Mouse (Mus musculus) adrenal gland, postnatal 4 days (tissue): ENCODE results near the gene Slc16a9. TPM values are rescaled to one million over a fixed set of nuclear protein-coding genes. Genes with fewer than 3 reads are reported as not detected.

Source experiments
- DNase-seq, 2 experiments: peaks; one replicate each; pipeline ENCODE4 v3.0.0; 2021 to 2022; ENCODE audit warnings: low spot score in 2 of 2, mixed read lengths in 2 of 2
- total RNA-seq, 2 experiments: library from RNA; stranded (reverse); gene quantifications; 2 replicates each; pipeline ENCODE4 v1.2.3; 2021

The Slc16a9 gene
- total RNA-seq, 2 experiments from 2014 or later, result 4.5 to 4.9 TPM

DNA sequence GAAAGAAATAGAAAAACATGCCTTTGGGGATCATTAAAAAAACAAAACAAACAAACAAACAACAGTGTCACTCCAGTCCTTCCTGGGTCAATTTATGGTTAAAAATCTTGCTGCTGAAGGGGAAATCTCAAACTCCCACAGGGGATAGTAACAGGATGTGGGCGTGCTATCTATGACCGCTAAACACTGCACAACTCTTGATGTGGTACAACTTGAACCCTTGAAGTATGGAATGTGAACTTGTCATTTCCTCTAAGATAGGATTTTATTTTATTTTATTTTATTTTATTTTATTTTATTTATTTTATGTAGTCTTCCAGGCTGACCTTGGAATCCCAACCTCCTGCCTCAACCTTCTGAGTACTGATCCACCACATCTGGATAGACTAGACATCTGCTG, 54.2 kb downstream of the Slc16a9 start:
- no peak for DNase-seq

DNA sequence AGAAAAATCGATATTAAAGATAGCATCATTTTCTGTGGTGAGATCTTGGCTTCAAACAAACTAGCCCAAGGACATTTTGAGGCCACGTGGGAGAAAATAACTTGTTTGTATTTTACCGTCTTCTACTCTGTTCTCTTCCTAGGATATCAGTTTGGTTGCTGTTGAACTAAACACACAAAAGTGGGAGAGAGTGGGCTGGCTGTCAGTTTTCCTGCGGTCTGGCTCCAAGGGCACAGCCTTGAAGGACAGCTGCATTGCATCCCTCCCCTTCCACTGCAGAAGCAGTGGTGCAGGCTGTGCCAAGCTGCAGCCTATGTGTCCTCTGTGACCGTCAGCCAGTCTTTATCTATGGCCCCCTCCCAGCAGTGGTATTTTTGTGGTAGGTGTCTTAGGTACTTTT, 54.8 kb downstream of the Slc16a9 start:
- no peak for DNase-seq

DNA sequence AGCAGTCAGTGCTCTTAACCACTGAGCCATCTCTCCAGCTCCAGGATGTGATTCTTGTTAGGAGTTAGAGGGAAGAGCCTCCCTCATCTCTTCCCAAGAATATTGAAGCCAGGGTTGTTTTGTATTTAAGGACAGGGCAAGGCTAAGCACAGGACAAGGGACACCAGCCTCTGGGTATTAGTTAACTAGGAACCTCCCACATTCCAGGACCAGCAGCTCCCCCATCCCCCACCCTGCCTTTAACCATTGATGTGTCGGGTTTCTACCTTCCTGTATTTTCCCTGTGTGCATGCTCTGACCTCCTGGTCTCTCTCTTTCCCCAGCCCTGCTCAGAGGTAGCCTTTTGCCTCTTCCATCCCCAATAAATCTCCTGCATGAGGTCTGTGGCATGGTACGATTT, 56.3 kb downstream of the Slc16a9 start:
- DNase-seq, result no peak

DNA sequence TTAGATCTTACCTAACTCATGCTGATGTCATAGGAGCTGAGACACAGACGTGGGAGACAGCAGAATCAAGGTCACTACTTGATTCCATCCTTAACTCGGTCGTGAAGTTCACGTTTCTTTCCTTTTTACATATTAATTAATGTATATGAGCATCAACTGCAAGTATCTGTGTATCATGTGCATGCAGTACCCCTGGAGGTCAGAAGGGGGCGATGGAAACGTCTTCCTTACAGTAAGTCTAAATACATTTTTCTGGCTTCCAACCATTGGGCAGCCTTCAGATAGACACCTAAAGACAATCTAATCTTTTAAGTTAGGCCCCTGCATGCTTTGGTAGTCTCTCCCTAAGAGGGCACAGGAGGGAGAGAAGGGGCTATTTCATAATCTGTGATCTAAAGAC, 58.3 kb downstream of the Slc16a9 start:
- no peak for DNase-seq

DNA sequence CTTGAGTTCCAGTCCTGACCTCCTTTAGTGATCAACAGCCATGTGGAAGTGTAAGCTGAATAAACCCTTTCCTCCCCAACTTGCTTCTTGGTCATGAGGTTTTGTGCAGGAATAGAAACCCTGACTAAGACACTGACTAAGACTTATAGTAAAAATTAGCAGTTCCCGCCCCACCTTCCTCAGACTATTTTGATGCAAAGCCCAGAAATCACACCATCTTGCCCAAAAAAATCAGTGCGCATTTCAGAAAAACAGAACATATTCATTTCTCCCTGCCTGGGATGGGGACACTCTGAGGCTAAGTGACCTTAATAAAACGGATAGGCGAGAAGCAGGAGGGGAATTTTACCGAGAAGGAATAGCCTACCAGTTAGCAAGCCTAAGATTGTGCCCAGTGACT, 60.8 kb downstream of the Slc16a9 start:
- DNase-seq, result no peak

DNA sequence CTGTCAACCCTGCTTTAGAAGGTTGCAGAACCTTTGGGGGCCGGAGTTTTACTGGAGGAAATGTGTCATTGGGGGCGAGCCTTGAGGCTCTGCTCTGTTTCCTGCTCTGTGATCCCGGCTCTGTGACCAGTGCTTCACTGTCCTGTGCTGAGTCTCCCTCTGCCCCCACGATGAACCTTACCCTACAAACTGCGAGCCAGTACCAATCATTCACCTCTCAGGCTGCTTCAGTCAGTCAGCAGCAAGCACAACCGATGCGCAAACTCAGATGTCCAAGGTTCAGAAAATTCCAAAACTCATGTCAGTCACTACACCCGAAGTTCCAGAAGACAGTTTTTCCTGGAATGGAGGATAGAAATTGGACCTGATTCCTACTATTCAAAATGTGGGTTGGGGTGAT, 64.5 kb downstream of the Slc16a9 start:
- DNase-seq, result no peak

DNA sequence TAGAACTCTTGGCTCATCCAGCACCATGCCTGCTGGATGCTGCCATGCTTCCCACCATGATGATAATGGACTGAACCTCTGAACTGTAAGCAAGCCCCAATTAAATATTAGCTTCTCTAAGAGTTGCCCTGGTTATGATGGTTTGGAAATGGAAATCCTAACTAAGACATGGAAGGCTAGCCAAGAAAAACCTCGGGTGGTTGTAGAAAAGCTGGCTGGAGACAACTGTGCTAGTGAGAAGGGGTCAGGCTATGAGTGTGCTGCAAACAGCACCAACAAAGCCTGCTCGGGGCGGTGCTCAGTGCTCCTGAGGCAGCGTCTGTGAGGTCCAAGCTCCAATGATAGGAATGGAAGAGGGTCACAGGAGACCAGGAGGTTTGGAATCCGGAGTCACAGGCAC, 65.7 kb downstream of the Slc16a9 start:
- DNase-seq, result no peak

DNA sequence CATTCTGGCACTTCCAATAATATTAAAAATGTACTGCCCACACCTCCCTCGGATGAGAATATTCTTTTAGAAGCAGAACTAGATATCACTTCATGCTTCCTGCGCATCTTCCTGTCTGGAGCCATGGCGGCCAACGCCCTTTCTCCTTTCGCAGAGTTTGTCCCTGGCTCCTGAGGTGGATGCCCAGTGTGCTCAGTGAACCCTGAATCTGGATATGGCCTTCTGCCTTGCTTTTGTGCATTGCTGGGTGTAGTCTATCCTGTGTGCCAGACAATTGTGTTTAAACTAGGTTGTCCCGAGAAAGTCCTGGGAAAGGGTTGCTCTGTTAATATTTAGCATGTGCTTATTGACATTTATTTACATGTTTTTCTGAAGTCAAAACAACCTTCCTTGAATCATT, 71.0 kb downstream of the Slc16a9 start:
- DNase-seq, result no peak

DNA sequence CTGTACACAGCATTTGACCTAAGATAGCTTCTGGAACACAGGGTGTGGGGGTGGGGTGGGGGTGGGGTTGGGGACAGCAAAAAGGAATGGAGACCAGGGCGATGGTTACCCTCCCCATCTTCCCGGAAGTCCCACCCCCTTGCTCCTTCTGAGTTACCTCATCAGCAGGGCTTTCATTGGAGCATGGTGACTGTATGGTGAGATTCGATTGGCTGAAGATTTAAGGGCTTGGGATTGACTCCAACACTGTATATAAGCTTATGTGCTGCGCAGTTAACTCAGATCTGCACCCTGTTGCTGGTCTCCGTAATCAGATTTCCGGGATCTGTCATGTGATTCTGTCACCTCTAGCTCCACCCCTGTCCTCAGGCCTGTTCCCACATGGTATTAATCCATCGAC, 72.0 kb downstream of the Slc16a9 start:
- no peak for DNase-seq

DNA sequence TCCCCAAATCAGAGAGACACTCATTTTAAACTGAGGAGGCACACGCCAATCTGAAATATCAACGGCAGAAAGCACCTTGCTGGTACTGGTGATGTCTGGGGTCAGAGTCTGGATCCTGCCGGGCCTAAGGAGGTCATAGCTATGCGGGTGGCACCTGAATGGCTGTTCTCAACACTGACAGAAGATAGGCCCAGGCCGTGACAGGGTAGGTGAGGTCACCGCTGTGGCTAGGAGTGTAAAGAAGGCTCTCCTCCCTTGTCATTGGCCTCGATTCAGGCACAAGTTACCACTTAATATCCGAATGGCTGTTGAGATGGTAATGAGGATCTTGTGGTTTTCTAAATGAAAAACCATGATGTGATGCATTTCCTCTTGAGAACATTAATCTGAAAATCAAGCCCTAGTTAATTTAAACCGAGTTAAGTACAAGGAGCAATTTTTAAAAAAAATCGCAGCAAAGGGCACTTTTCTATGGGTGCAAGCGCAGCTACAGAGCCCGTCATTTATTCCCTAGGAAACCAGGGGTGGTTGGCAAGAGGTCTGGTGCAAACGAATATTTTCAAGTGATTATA, 72.6 kb downstream of the Slc16a9 start:
- no peak for DNase-seq

DNA sequence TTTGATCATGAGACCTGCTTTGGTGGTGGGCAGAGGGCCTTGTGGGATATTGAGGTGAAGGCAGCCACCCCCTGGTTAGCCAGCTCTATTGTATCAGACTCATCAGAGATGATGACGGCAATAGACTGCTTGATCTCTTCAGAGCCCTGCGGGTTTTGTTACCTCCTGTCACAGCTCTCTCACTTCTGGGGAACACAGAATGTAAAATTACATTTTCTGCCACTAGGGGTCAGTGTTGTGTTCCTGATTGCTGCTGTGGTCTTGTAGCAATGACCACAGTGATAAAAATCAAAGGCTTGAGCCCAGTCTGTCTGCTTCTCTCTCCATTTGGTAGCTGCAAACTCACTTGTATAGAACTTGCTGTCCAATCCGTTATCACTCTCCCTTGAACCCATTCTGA, 73.7 kb downstream of the Slc16a9 start:
- no peak for DNase-seq

DNA sequence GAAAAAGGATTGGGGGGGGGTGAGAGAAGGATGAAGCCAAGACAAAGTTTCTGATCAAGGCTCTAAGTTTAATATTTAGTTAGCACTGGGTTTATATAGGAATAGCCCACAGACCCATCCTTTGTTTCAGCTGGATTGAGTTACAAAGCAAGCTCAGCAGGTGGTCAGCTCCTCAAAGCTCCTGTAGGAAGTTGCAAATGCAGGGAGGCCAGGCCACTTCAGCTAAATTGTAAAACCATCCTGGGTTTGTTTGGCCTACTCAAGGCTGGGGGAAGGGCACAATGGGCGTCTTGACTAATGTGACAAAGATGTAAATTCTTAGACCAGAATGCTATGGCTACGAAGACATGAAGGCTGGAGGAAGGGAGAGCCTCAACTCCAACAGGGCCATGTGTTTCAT, 80.6 kb downstream of the Slc16a9 start:
- DNase-seq, result no peak

DNA sequence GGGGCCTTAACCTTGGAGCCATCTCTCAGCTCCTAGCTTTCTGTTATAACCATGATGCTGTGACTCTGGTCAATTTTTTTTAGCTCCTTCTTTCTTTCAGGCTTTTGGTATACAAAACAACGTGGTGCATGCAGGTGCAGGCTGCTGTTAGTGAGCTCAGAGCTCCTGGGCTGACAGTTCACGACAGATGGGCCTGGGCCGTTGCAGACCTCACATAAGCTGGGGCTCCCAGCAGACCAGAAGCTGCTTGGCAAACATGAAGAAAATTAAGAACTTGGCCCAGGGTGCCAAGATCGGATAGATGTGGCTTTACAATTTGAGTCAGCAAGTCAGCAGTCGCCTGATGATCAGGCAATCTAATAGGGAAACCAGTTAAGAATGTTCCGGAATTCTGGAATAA, 82.4 kb downstream of the Slc16a9 start:
- no peak for DNase-seq

DNA sequence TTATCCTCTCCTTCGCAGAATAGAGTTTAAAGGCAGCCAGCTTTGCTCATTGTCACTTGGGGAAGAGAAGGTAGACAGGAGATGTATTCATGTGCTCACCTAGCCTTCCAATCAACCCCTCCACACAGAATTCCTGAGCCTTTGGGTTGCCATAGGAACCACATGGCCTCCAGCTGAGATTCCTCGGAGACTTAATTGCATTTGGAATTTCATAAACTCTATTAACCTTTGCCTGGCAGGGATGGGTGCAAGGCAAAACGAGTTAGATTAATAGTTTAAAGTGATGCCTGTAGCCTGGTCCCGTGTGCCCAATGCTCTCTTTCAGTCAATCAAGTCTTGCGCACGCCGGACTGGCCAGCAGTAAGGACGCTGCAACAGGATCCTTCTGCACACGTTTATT, 83.2 kb downstream of the Slc16a9 start:
- DNase-seq, result no peak

Other genes with a start within 250 kb of the Slc16a9 start
- gene Ccdc6, start 148.0 kb upstream of the Slc16a9 start, total RNA-seq, result 10 to 100 TPM; 58.8 to 65.0 TPM
- gene Mrln, start 40.4 kb upstream of the Slc16a9 start, total RNA-seq, result 1 to 10 TPM; 3.8 to 5.3 TPM
- 10 to 100 TPM; 19.1 to 19.6 TPM for gene Fam13c, start 195.4 kb downstream of the Slc16a9 start, total RNA-seq